Mouse (Mus musculus) small intestine, adult 2 months (tissue): ENCODE results near the gene Txndc12. TPM values are rescaled to one million over a fixed set of nuclear protein-coding genes. Genes with fewer than 3 reads are reported as not detected.

ENCODE experiments used
- H3K27ac ChIP-seq: fragments of 200-500 bp; 2 replicates; pipeline ENCODE4 v1.5.1; 2012; ENCODE audit warnings: low read depth, low read length, control low read depth, inconsistent platforms; ENCODE audit not compliant: insufficient read depth
- H3K27me3 ChIP-seq: fragments of 200-500 bp; 2 replicates; pipeline ENCODE4 v1.6.1; 2012; ENCODE audit warnings: mild to moderate bottlenecking, moderate library complexity, low read length, inconsistent platforms; ENCODE audit not compliant: control insufficient read depth, insufficient read depth
- H3K36me3 ChIP-seq: fragments of 200-500 bp; 2 replicates; pipeline ENCODE4 v1.6.1; 2012; ENCODE audit warnings: mild to moderate bottlenecking, low read length, control low read depth, inconsistent platforms; ENCODE audit not compliant: control insufficient read depth, insufficient read depth
- H3K4me1 ChIP-seq: fragments of 200-500 bp; 2 replicates; pipeline ENCODE4 v1.6.1; 2012; ENCODE audit warnings: low read length, inconsistent platforms, mixed read lengths; ENCODE audit not compliant: control insufficient read depth, insufficient read depth, insufficient read length
- H3K4me3 ChIP-seq: fragments of 200-500 bp; 2 replicates; pipeline ENCODE4 v1.5.1; 2012; ENCODE audit warnings: low read depth, mild to moderate bottlenecking, control low read depth, inconsistent platforms, low read length, moderate library complexity
- CTCF ChIP-seq: fragments of 200-500 bp; IDR thresholded peaks from 2 replicates; pipeline ENCODE4 v1.5.1; 2012; ENCODE audit warnings: low read depth, mild to moderate bottlenecking, control low read depth, inconsistent platforms, low read length, moderate library complexity, mixed read lengths; ENCODE audit not compliant: insufficient replicate concordance, insufficient read length; ENCODE audit errors: extremely low read depth
- POLR2A ChIP-seq: fragments of 200-500 bp; IDR thresholded peaks from 2 replicates; pipeline ENCODE4 v1.6.1; 2012; ENCODE audit warnings: low read depth, mild to moderate bottlenecking, control low read depth, inconsistent platforms, low read length, moderate library complexity
- WGBS: fragments of 180-500 bp; shearing (Covaris S2); methylation state at CpG from one replicate; pipeline ENCODE4 v1.1.7; 2018; 5-methylcytosine and 5-hydroxymethylcytosine counted together
- polyA plus RNA-seq: library from polyadenylated mRNA; depleted of rRNA; stranded (reverse); fragments of >200 nt; gene quantifications from 2 replicates; pipeline ENCODE4 v1.2.3, GENCODE M21; 2012; rRNA removed

Gene Txndc12
- polyA plus RNA-seq, 1 experiment, result 4.0 TPM

DNA sequence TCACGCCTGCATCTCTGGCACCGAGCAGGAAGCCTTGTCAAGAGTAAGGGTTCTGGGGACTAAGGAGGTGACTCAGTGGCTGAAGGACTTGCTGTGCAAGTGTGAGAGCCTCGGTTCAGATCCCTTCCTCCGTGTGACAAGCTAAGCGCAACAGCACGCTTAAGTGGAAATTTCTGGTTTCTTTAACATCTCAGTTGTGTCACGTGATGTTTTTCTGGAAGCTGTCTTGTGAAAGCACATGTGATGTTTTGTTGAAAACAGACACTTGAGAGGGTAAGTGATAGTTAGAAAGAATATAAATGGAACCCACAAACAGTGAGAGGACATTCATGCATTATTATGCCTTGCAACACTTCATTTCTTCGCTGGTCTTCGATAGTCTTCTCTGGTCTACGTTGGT lies 70.4 kb downstream of the Txndc12 start:
- H3K4me1 ChIP-seq, result peaks cover 11% of the 10 kb centered on the region; the same call in 1 of the 2 replicates
- no peak overlapping the region for H3K27ac ChIP-seq
- no peak overlapping the region for H3K4me3 ChIP-seq
- no peaks in the 10 kb centered on the region for H3K27me3 ChIP-seq
- H3K36me3 ChIP-seq, result no peaks in the 10 kb centered on the region
- TF ChIP-seq CTCF, result no peak
- TF ChIP-seq POLR2A, result no peak
- WGBS, result 88% methylated on average over 10 of the region's 10 CpGs

DNA sequence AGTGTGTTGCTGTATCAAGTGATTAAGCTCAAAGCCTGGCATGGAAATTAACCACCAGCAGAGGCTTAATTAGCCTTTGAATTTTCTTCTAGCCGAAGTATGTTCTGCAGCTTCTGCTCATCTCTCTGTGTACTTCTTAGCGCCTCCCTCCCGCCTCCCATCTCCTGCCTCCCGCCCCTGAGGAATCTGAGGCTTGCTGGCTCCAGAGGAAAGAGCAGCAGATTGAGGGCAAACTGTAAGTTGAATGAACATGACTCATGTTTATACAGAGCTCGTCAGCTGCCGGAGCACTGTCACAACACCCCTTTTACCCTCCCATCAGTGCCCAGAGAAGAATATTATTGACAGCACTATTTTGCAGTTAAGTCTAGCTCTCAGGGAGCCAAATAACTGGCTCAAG lies 71.5 kb downstream of the Txndc12 start:
- no peaks in the 10 kb centered on the region for H3K36me3 ChIP-seq
- no peak for TF ChIP-seq CTCF
- TF ChIP-seq POLR2A, result no peak
- WGBS, result 28% methylated on average over 6 of the region's 6 CpGs

GRCm38 (mm10) chr4:108907475-108907874 lies 73.1 kb downstream of the Txndc12 start:
- Histone ChIP-seq H3K4me1 (peaks cover 11% of the 10 kb centered on the region; the same call in 1 of the 2 replicates), H3K36me3 (no peaks in the 10 kb centered on the region), H3K27me3 (no peaks in the 10 kb centered on the region), H3K4me3 (no peak overlapping the region), H3K27ac (peak overlapping the region; percentile 30; the same call in 1 of the 2 replicates)
- TF ChIP-seq CTCF (no peak), POLR2A (no peak)

More for the DNA sequence above, 71.5 kb downstream of the Txndc12 start:
- Histone ChIP-seq H3K4me1 (peaks cover 11% of the 10 kb centered on the region; the same call in 1 of the 2 replicates), H3K4me3 (no peak overlapping the region), H3K27me3 (no peaks in the 10 kb centered on the region), H3K27ac (no peak overlapping the region)

GRCm38 (mm10) chr4:108909872-108910425 lies 75.5 kb downstream of the Txndc12 start:
- H3K27me3 ChIP-seq, result no peaks in the 10 kb centered on the region
- no peak overlapping the region for H3K27ac ChIP-seq
- no peak for TF ChIP-seq POLR2A
- TF ChIP-seq CTCF, result no peak
- H3K4me1 ChIP-seq, result peaks cover 11% of the 10 kb centered on the region; the same call in 1 of the 2 replicates
- no peak overlapping the region for H3K4me3 ChIP-seq
- WGBS, result 37% methylated on average over 8 of the region's 8 CpGs
- H3K36me3 ChIP-seq, result no peaks in the 10 kb centered on the region

Other genes with a start within 250 kb of the Txndc12 start
- 9.0 and 20.5 TPM in 2 replicates for gene Cc2d1b, start 214.7 kb upstream of the Txndc12 start, polyA plus RNA-seq
- 0.08 and 0.27 TPM in 2 replicates for gene 3110021N24Rik, start 115.0 kb upstream of the Txndc12 start, polyA plus RNA-seq
- 1.7 and 3.2 TPM in 2 replicates for gene Zfyve9, start 53.8 kb upstream of the Txndc12 start, polyA plus RNA-seq
- 2.3 and 3.2 TPM in 2 replicates for gene Btf3l4, start 987 bp upstream of the Txndc12 start, polyA plus RNA-seq
- 22.0 and 24.1 TPM in 2 replicates for gene Kti12, start 13.2 kb downstream of the Txndc12 start, polyA plus RNA-seq
- 0.13 and 0.15 TPM in 2 replicates for gene A730015C16Rik, start 14.0 kb downstream of the Txndc12 start, polyA plus RNA-seq
- 4.8 and 9.5 TPM in 2 replicates for gene Rab3b, start 44.5 kb downstream of the Txndc12 start, polyA plus RNA-seq
- 4.8 and 9.1 TPM in 2 replicates for gene Nrd1, start 166.1 kb downstream of the Txndc12 start, polyA plus RNA-seq